Mouse (Mus musculus): ENCODE measurements around the gene Disc1. TPM values are rescaled to one million over a fixed set of nuclear protein-coding genes. Genes with fewer than 3 reads are reported as not detected.
A peak's percentile ranks its signal among the peaks of the same experiment; 100 is the strongest.

Disc1 gene
- polyA plus RNA-seq, 1 experiment from 2014 or later = 0.94 TPM

- no peak for ATAC-seq (ENCODE audit: insufficient read depth, low FRiP score, low TSS enrichment)
- Histone ChIP-seq H3K4me1 (ENCODE audit: control insufficient read depth, insufficient read depth, low read length) (peaks cover 5% of the 10 kb centered on the region; the same call in 1 of the 2 replicates), H3K4me3 (ENCODE audit: low read depth, low read length) (no peak overlapping the region), H3K27ac (ENCODE audit: low read depth, low read length) (no peak overlapping the region), H3K36me3 (ENCODE audit: control insufficient read depth, insufficient read depth, low read length) (no peaks in the 10 kb centered on the region), H3K27me3 (ENCODE audit: control insufficient read depth, insufficient read depth, low read length) (no peaks in the 10 kb centered on the region), H3K9ac (ENCODE audit: low read length) (no peak overlapping the region), H3K9me3 (ENCODE audit: control insufficient read depth, low read length) (no peaks in the 10 kb centered on the region), H3K4me2 (ENCODE audit: low read depth) (no peak overlapping the region)
- WGBS = 66% methylated on average over 5 of the region's 5 CpGs
- no peak for DNase-seq (ENCODE audit: low spot score)
These were observed 103.6 kb downstream of the Disc1 start for GRCm38 (mm10) chr8:125157641-125158005.

GRCm38 (mm10) chr8:125159387-125159786, 105.4 kb downstream of the Disc1 start:
- no peaks in the 10 kb centered on the region for H3K9me3 ChIP-seq (ENCODE audit: control insufficient read depth, low read length)
- 49% methylated on average over 12 of the region's 12 CpGs for WGBS
- H3K9ac ChIP-seq (ENCODE audit: low read length) = no peak overlapping the region
- no peak overlapping the region for H3K4me3 ChIP-seq (ENCODE audit: low read depth, low read length)
- no peak overlapping the region for H3K4me2 ChIP-seq (ENCODE audit: low read depth)
- no peak overlapping the region for H3K27ac ChIP-seq (ENCODE audit: low read depth, low read length)
- H3K27me3 ChIP-seq (ENCODE audit: control insufficient read depth, insufficient read depth, low read length) = no peaks in the 10 kb centered on the region
- DNase-seq (ENCODE audit: low spot score) (no peak), ATAC-seq (ENCODE audit: insufficient read depth, low FRiP score, low TSS enrichment) (no peak)
- no peaks in the 10 kb centered on the region for H3K36me3 ChIP-seq (ENCODE audit: control insufficient read depth, insufficient read depth, low read length)
- peaks cover 7% of the 10 kb centered on the region; the same call in 1 of the 2 replicates for H3K4me1 ChIP-seq (ENCODE audit: control insufficient read depth, insufficient read depth, low read length)

- Histone ChIP-seq H3K27me3 (ENCODE audit: control insufficient read depth, insufficient read depth, low read length) (no peaks in the 10 kb centered on the region), H3K4me2 (ENCODE audit: low read depth) (no peak overlapping the region), H3K4me3 (ENCODE audit: low read depth, low read length) (no peak overlapping the region), H3K9me3 (ENCODE audit: control insufficient read depth, low read length) (no peaks in the 10 kb centered on the region), H3K27ac (ENCODE audit: low read depth, low read length) (no peak overlapping the region), H3K4me1 (ENCODE audit: control insufficient read depth, insufficient read depth, low read length) (peaks cover 3% of the 10 kb centered on the region; the same call in 1 of the 2 replicates), H3K36me3 (ENCODE audit: control insufficient read depth, insufficient read depth, low read length) (no peaks in the 10 kb centered on the region), H3K9ac (ENCODE audit: low read length) (no peak overlapping the region)
- ATAC-seq (ENCODE audit: insufficient read depth, low FRiP score, low TSS enrichment) (no peak), DNase-seq (ENCODE audit: low spot score) (no peak)
- 84% methylated on average over 10 of the region's 10 CpGs for WGBS
These were observed 109.5 kb downstream of the Disc1 start for GRCm38 (mm10) chr8:125163491-125163890.

- Histone ChIP-seq H3K9me3 (ENCODE audit: control insufficient read depth, low read length) (no peaks in the 10 kb centered on the region), H3K4me3 (ENCODE audit: low read depth, low read length) (no peak overlapping the region), H3K4me2 (ENCODE audit: low read depth) (no peak overlapping the region), H3K4me1 (ENCODE audit: control insufficient read depth, insufficient read depth, low read length) (peaks cover 3% of the 10 kb centered on the region; the same call in 1 of the 2 replicates), H3K36me3 (ENCODE audit: control insufficient read depth, insufficient read depth, low read length) (no peaks in the 10 kb centered on the region), H3K9ac (ENCODE audit: low read length) (no peak overlapping the region), H3K27me3 (ENCODE audit: control insufficient read depth, insufficient read depth, low read length) (no peaks in the 10 kb centered on the region), H3K27ac (ENCODE audit: low read depth, low read length) (no peak overlapping the region)
- DNase-seq (ENCODE audit: low spot score) (no peak), ATAC-seq (ENCODE audit: insufficient read depth, low FRiP score, low TSS enrichment) (no peak)
- 82% methylated on average over 6 of the region's 6 CpGs for WGBS
These were observed 109.9 kb downstream of the Disc1 start for GRCm38 (mm10) chr8:125163906-125164305.

- Histone ChIP-seq H3K4me1 (ENCODE audit: control insufficient read depth, insufficient read depth, low read length) (peaks cover 3% of the 10 kb centered on the region; the same call in 1 of the 2 replicates), H3K4me2 (ENCODE audit: low read depth) (no peak overlapping the region), H3K27me3 (ENCODE audit: control insufficient read depth, insufficient read depth, low read length) (no peaks in the 10 kb centered on the region), H3K4me3 (ENCODE audit: low read depth, low read length) (no peak overlapping the region), H3K9me3 (ENCODE audit: control insufficient read depth, low read length) (no peaks in the 10 kb centered on the region), H3K9ac (ENCODE audit: low read length) (no peak overlapping the region), H3K27ac (ENCODE audit: low read depth, low read length) (no peak overlapping the region), H3K36me3 (ENCODE audit: control insufficient read depth, insufficient read depth, low read length) (no peaks in the 10 kb centered on the region)
- ATAC-seq (ENCODE audit: insufficient read depth, low FRiP score, low TSS enrichment) (no peak), DNase-seq (ENCODE audit: low spot score) (peak; percentile 53)
- 68% methylated on average over 11 of the region's 11 CpGs for WGBS
These were observed 111.8 kb downstream of the Disc1 start for GRCm38 (mm10) chr8:125165505-125166446.

GRCm38 (mm10) chr8:125166545-125166944, 112.5 kb downstream of the Disc1 start:
- DNase-seq (ENCODE audit: low spot score) (no peak), ATAC-seq (ENCODE audit: insufficient read depth, low FRiP score, low TSS enrichment) (no peak)
- no peaks in the 10 kb centered on the region for H3K27me3 ChIP-seq (ENCODE audit: control insufficient read depth, insufficient read depth, low read length)

GRCm38 (mm10) chr8:125166988-125167387, 113.0 kb downstream of the Disc1 start:
- Histone ChIP-seq H3K4me3 (ENCODE audit: low read depth, low read length) (no peak overlapping the region), H3K9ac (ENCODE audit: low read length) (no peak overlapping the region), H3K27me3 (ENCODE audit: control insufficient read depth, insufficient read depth, low read length) (no peaks in the 10 kb centered on the region), H3K4me2 (ENCODE audit: low read depth) (no peak overlapping the region), H3K36me3 (ENCODE audit: control insufficient read depth, insufficient read depth, low read length) (no peaks in the 10 kb centered on the region), H3K9me3 (ENCODE audit: control insufficient read depth, low read length) (no peaks in the 10 kb centered on the region), H3K4me1 (ENCODE audit: control insufficient read depth, insufficient read depth, low read length) (peaks cover 3% of the 10 kb centered on the region; the same call in 1 of the 2 replicates), H3K27ac (ENCODE audit: low read depth, low read length) (no peak overlapping the region)
- DNase-seq (ENCODE audit: low spot score) (no peak), ATAC-seq (ENCODE audit: insufficient read depth, low FRiP score, low TSS enrichment) (no peak)
- 67% methylated on average over 9 of the region's 9 CpGs for WGBS

More at GRCm38 (mm10) chr8:125166545-125166944, 112.5 kb downstream of the Disc1 start:
- Histone ChIP-seq H3K4me2 (ENCODE audit: low read depth) (no peak overlapping the region), H3K4me1 (ENCODE audit: control insufficient read depth, insufficient read depth, low read length) (peaks cover 3% of the 10 kb centered on the region; the same call in 1 of the 2 replicates), H3K4me3 (ENCODE audit: low read depth, low read length) (no peak overlapping the region), H3K9me3 (ENCODE audit: control insufficient read depth, low read length) (no peaks in the 10 kb centered on the region), H3K9ac (ENCODE audit: low read length) (no peak overlapping the region), H3K27ac (ENCODE audit: low read depth, low read length) (no peak overlapping the region), H3K36me3 (ENCODE audit: control insufficient read depth, insufficient read depth, low read length) (no peaks in the 10 kb centered on the region)
- WGBS = 85% methylated on average over 6 of the region's 6 CpGs

- 44% methylated on average over 3 of the region's 3 CpGs for WGBS
- no peak overlapping the region for H3K9ac ChIP-seq (ENCODE audit: low read length)
- H3K36me3 ChIP-seq (ENCODE audit: control insufficient read depth, insufficient read depth, low read length) = no peaks in the 10 kb centered on the region
- no peak for DNase-seq (ENCODE audit: low spot score)
- no peaks in the 10 kb centered on the region for H3K27me3 ChIP-seq (ENCODE audit: control insufficient read depth, insufficient read depth, low read length)
- H3K4me2 ChIP-seq (ENCODE audit: low read depth) = no peak overlapping the region
- no peaks in the 10 kb centered on the region for H3K9me3 ChIP-seq (ENCODE audit: control insufficient read depth, low read length)
- H3K27ac ChIP-seq (ENCODE audit: low read depth, low read length) = no peak overlapping the region
- H3K4me1 ChIP-seq (ENCODE audit: control insufficient read depth, insufficient read depth, low read length) = no peaks in the 10 kb centered on the region
- no peak overlapping the region for H3K4me3 ChIP-seq (ENCODE audit: low read depth, low read length)
- no peak for ATAC-seq (ENCODE audit: insufficient read depth, low FRiP score, low TSS enrichment)
These were observed 115.6 kb downstream of the Disc1 start for GRCm38 (mm10) chr8:125169628-125170027.

- no peak overlapping the region for H3K9ac ChIP-seq (ENCODE audit: low read length)
- H3K4me2 ChIP-seq (ENCODE audit: low read depth) = no peak overlapping the region
- ATAC-seq (ENCODE audit: insufficient read depth, low FRiP score, low TSS enrichment) (no peak), DNase-seq (ENCODE audit: low spot score) (no peak)
- WGBS = 71% methylated on average over 2 of the region's 2 CpGs
- no peaks in the 10 kb centered on the region for H3K9me3 ChIP-seq (ENCODE audit: control insufficient read depth, low read length)
- H3K4me3 ChIP-seq (ENCODE audit: low read depth, low read length) = no peak overlapping the region
- H3K36me3 ChIP-seq (ENCODE audit: control insufficient read depth, insufficient read depth, low read length) = no peaks in the 10 kb centered on the region
- H3K27ac ChIP-seq (ENCODE audit: low read depth, low read length) = no peak overlapping the region
- H3K4me1 ChIP-seq (ENCODE audit: control insufficient read depth, insufficient read depth, low read length) = no peaks in the 10 kb centered on the region
- no peaks in the 10 kb centered on the region for H3K27me3 ChIP-seq (ENCODE audit: control insufficient read depth, insufficient read depth, low read length)
These were observed 117.5 kb downstream of the Disc1 start for GRCm38 (mm10) chr8:125171531-125171930.
